Mouse (Mus musculus): ENCODE results near the gene Cldn6. TPM values are rescaled to one million over a fixed set of nuclear protein-coding genes. Genes with fewer than 3 reads are reported as not detected.

Gene Cldn6
- polyA plus RNA-seq, 1 experiment from 2014 or later, result 23.3 TPM

GRCm38 (mm10) chr17:23671519-23671918 is 7.5 kb upstream of the Cldn6 start:
- H3K9ac ChIP-seq (ENCODE audit: low read length), result no peak overlapping the region
- WGBS, result 99% methylated on average over 3 of the region's 3 CpGs
- no peak for ATAC-seq (ENCODE audit: insufficient number of reproducible peaks, low FRiP score, low TSS enrichment, low read depth)

GRCm38 (mm10) chr17:23672761-23673160 is 6.3 kb upstream of the Cldn6 start:
- H3K4me3 ChIP-seq (ENCODE audit: low read depth, low read length), result no peak overlapping the region
- no peak for ATAC-seq (ENCODE audit: insufficient number of reproducible peaks, low FRiP score, low TSS enrichment, low read depth)
- peaks cover 6% of the 10 kb centered on the region for H3K36me3 ChIP-seq (ENCODE audit: control insufficient read depth, insufficient read depth, low read length)
- 71% methylated on average over 3 of the region's 3 CpGs for WGBS
- H3K9me3 ChIP-seq (ENCODE audit: control insufficient read depth, low read length), result no peaks in the 10 kb centered on the region
- H3K9ac ChIP-seq (ENCODE audit: low read length), result no peak overlapping the region
- DNase-seq (ENCODE audit: low spot score), result no peak
- peaks cover 15% of the 10 kb centered on the region for H3K27me3 ChIP-seq (ENCODE audit: control insufficient read depth, insufficient read depth, low read length)
- H3K4me2 ChIP-seq (ENCODE audit: low read depth, severe bottlenecking), result peak overlapping the region; percentile 76
- no peak overlapping the region for H3K27ac ChIP-seq (replicated peaks; ENCODE audit: low read depth, low read length)
- peaks cover 23% of the 10 kb centered on the region for H3K4me1 ChIP-seq (ENCODE audit: control insufficient read depth, insufficient read depth, low read length)

More at GRCm38 (mm10) chr17:23671519-23671918, 7.5 kb upstream of the Cldn6 start:
- no peak for DNase-seq (ENCODE audit: low spot score)
- H3K4me2 ChIP-seq (ENCODE audit: low read depth, severe bottlenecking), result no peak overlapping the region
- no peak overlapping the region for H3K4me3 ChIP-seq (ENCODE audit: low read depth, low read length)
- peaks cover 11% of the 10 kb centered on the region for H3K27me3 ChIP-seq (ENCODE audit: control insufficient read depth, insufficient read depth, low read length)
- no peaks in the 10 kb centered on the region for H3K9me3 ChIP-seq (ENCODE audit: control insufficient read depth, low read length)
- peaks cover 10% of the 10 kb centered on the region for H3K36me3 ChIP-seq (ENCODE audit: control insufficient read depth, insufficient read depth, low read length)
- no peak overlapping the region for H3K27ac ChIP-seq (replicated peaks; ENCODE audit: low read depth, low read length)
- H3K4me1 ChIP-seq (ENCODE audit: control insufficient read depth, insufficient read depth, low read length), result peaks cover 15% of the 10 kb centered on the region

GRCm38 (mm10) chr17:23673424-23674073 is 5.5 kb upstream of the Cldn6 start, which contains the start of the genes Hcfc1r1 and Thoc6:
Hcfc1r1 (plus strand) TSS chr17:23673596.
Thoc6 (minus strand) TSS chr17:23673882.
- WGBS, result under 1% methylated on average over 45 of the region's 45 CpGs
- H3K36me3 ChIP-seq (ENCODE audit: control insufficient read depth, insufficient read depth, low read length), result peaks cover 6% of the 10 kb centered on the region
- peak; percentile 91 for ATAC-seq (ENCODE audit: insufficient number of reproducible peaks, low FRiP score, low TSS enrichment, low read depth)

GRCm38 (mm10) chr17:23674271-23674952 is 4.6 kb upstream of the Cldn6 start:
- peaks cover 26% of the 10 kb centered on the region for H3K27me3 ChIP-seq (ENCODE audit: control insufficient read depth, insufficient read depth, low read length)
- DNase-seq (ENCODE audit: low spot score) (no peak), ATAC-seq (ENCODE audit: insufficient number of reproducible peaks, low FRiP score, low TSS enrichment, low read depth) (no peak)
- peak overlapping the region; percentile 76 for H3K4me2 ChIP-seq (ENCODE audit: low read depth, severe bottlenecking)
- H3K4me1 ChIP-seq (ENCODE audit: control insufficient read depth, insufficient read depth, low read length), result peaks cover 27% of the 10 kb centered on the region
- WGBS, result 35% methylated on average over 9 of the region's 9 CpGs
- peak overlapping the region; percentile 55 for H3K4me3 ChIP-seq (ENCODE audit: low read depth, low read length)
- peaks cover 3% of the 10 kb centered on the region; the same call in 1 of the 2 replicates for H3K36me3 ChIP-seq (ENCODE audit: control insufficient read depth, insufficient read depth, low read length)
- H3K9ac ChIP-seq (ENCODE audit: low read length), result peak overlapping the region; percentile 41; the same call in 1 of the 2 replicates
- no peak overlapping the region for H3K27ac ChIP-seq (replicated peaks; ENCODE audit: low read depth, low read length)
- H3K9me3 ChIP-seq (ENCODE audit: control insufficient read depth, low read length), result no peaks in the 10 kb centered on the region

More at GRCm38 (mm10) chr17:23673424-23674073, 5.5 kb upstream of the Cldn6 start, which contains the start of the genes Hcfc1r1 and Thoc6:
- Histone ChIP-seq H3K27me3 (ENCODE audit: control insufficient read depth, insufficient read depth, low read length) (peaks cover 18% of the 10 kb centered on the region), H3K9me3 (ENCODE audit: control insufficient read depth, low read length) (no peaks in the 10 kb centered on the region), H3K4me3 (ENCODE audit: low read depth, low read length) (peak within 1 kb of the TSS; percentile 55), H3K4me2 (ENCODE audit: low read depth, severe bottlenecking) (peak within 1 kb of the TSS; percentile 76), H3K4me1 (ENCODE audit: control insufficient read depth, insufficient read depth, low read length) (peaks cover 23% of the 10 kb centered on the region), H3K9ac (ENCODE audit: low read length) (peak within 1 kb of the TSS; percentile 61), H3K27ac (replicated peaks; ENCODE audit: low read depth, low read length) (no peak within 1 kb of the TSS; the same call in 1 of the 2 replicates)
- DNase-seq (ENCODE audit: low spot score), result peak; percentile 94

- Histone ChIP-seq H3K4me1 (ENCODE audit: control insufficient read depth, insufficient read depth, low read length) (peaks cover 29% of the 10 kb centered on the region), H3K4me3 (ENCODE audit: low read depth, low read length) (no peak overlapping the region)
These were observed 3.9 kb upstream of the Cldn6 start for GRCm38 (mm10) chr17:23675127-23675526.

GRCm38 (mm10) chr17:23675564-23676281 is 3.3 kb upstream of the Cldn6 start:
- H3K36me3 ChIP-seq (ENCODE audit: control insufficient read depth, insufficient read depth, low read length), result no peaks in the 10 kb centered on the region
- no peaks in the 10 kb centered on the region for H3K9me3 ChIP-seq (ENCODE audit: control insufficient read depth, low read length)
- DNase-seq (ENCODE audit: low spot score), result peak; percentile 55
- H3K4me3 ChIP-seq (ENCODE audit: low read depth, low read length), result peak overlapping the region; percentile 39; the same call in 1 of the 2 replicates
- H3K4me1 ChIP-seq (ENCODE audit: control insufficient read depth, insufficient read depth, low read length), result peaks cover 29% of the 10 kb centered on the region
- ATAC-seq (ENCODE audit: insufficient number of reproducible peaks, low FRiP score, low TSS enrichment, low read depth), result no peak
- 10% methylated on average over 15 of the region's 15 CpGs for WGBS
- no peak overlapping the region for H3K9ac ChIP-seq (ENCODE audit: low read length)
- peaks cover 39% of the 10 kb centered on the region for H3K27me3 ChIP-seq (ENCODE audit: control insufficient read depth, insufficient read depth, low read length)
- peak overlapping the region; percentile 70 for H3K4me2 ChIP-seq (ENCODE audit: low read depth, severe bottlenecking)
- H3K27ac ChIP-seq (replicated peaks; ENCODE audit: low read depth, low read length), result no peak overlapping the region

More at GRCm38 (mm10) chr17:23675127-23675526, 3.9 kb upstream of the Cldn6 start:
- no peak for ATAC-seq (ENCODE audit: insufficient number of reproducible peaks, low FRiP score, low TSS enrichment, low read depth)
- Histone ChIP-seq H3K9ac (ENCODE audit: low read length) (no peak overlapping the region), H3K4me2 (ENCODE audit: low read depth, severe bottlenecking) (0 out of 2 replicates have a peak overlapping the region, but pooled peaks have one; percentile 70), H3K27me3 (ENCODE audit: control insufficient read depth, insufficient read depth, low read length) (peaks cover 34% of the 10 kb centered on the region), H3K36me3 (ENCODE audit: control insufficient read depth, insufficient read depth, low read length) (peaks cover under 1% of the 10 kb centered on the region; the same call in 1 of the 2 replicates), H3K9me3 (ENCODE audit: control insufficient read depth, low read length) (no peaks in the 10 kb centered on the region), H3K27ac (replicated peaks; ENCODE audit: low read depth, low read length) (no peak overlapping the region)
- DNase-seq (ENCODE audit: low spot score), result no peak
- WGBS, result 26% methylated on average over 5 of the region's 5 CpGs

- Histone ChIP-seq H3K4me1 (ENCODE audit: control insufficient read depth, insufficient read depth, low read length) (peaks cover 29% of the 10 kb centered on the region), H3K4me3 (ENCODE audit: low read depth, low read length) (peak overlapping the region; percentile 39), H3K27ac (replicated peaks; ENCODE audit: low read depth, low read length) (no peak overlapping the region), H3K27me3 (ENCODE audit: control insufficient read depth, insufficient read depth, low read length) (peaks cover 48% of the 10 kb centered on the region), H3K9ac (ENCODE audit: low read length) (no peak overlapping the region; the same call in 1 of the 2 replicates), H3K4me2 (ENCODE audit: low read depth, severe bottlenecking) (peak overlapping the region; percentile 70), H3K36me3 (ENCODE audit: control insufficient read depth, insufficient read depth, low read length) (no peaks in the 10 kb centered on the region), H3K9me3 (ENCODE audit: control insufficient read depth, low read length) (no peaks in the 10 kb centered on the region)
- DNase-seq (ENCODE audit: low spot score), result peak; percentile 52
- WGBS, result 1% methylated on average over 36 of the region's 37 CpGs
- ATAC-seq (ENCODE audit: insufficient number of reproducible peaks, low FRiP score, low TSS enrichment, low read depth), result no peak
These were observed 2.5 kb upstream of the Cldn6 start for GRCm38 (mm10) chr17:23676473-23677031.

Measured in limb, embryonic 11.5 days (tissue).